Mouse (Mus musculus): Measurements from ENCODE around the gene Gm42878. TPM values are rescaled to one million over a fixed set of nuclear protein-coding genes. Genes with fewer than 3 reads are reported as not detected.

Gm42878 gene
- total RNA-seq, 4 experiments from 2014 or later: not detected

- no peak for DNase-seq (ENCODE audit: low spot score)
Measured at GRCm38 (mm10) chr5:121493305-121493704, 52.0 kb downstream of the Gm42878 start.

DNA sequence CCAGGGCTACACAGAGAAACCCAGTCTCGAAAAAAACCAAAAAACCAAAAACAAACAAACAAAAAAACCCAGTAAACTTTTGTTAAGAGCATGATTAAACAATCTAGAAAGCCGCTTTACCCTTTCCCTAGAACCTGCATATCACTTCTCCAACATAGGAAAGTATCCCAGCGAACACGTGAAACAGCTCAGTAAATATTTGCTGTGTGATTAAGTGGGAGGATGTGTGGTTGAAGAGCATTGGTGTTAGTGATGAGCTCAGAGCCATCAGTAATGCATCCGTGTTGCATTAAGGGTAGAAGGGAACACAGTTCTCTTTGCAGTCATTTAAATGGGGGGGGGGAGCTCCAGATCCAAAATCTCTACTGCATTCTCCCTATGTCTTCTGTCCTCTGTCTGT, 60.5 kb downstream of the Gm42878 start:
- DNase-seq (ENCODE audit: low spot score): no peak

DNA sequence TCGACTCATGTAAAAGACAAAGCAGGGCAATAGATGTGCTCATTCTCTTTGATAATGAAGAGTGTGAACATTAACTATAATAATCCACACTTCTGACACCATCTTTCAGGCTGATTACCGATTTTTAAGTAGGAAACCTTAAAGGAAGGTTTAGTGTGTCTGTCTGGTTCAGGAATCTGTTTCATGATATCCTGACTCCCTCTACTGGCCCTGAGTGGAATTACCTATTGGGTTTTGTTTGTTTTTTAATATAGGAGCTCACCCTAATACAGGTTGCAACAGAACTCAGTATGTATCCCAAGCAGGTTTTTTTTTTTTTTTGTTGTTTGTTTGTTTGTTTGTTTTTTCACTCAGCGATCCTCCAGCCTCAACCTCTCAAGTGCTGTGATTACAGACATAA, 67.6 kb downstream of the Gm42878 start:
- peak; percentile 59 for DNase-seq (ENCODE audit: low spot score)

- DNase-seq (ENCODE audit: low spot score): no peak
Measured at GRCm38 (mm10) chr5:121476040-121476439, 69.2 kb downstream of the Gm42878 start.

- DNase-seq (ENCODE audit: low spot score): no peak
Measured at GRCm38 (mm10) chr5:121474610-121475009, 70.7 kb downstream of the Gm42878 start.

- DNase-seq (ENCODE audit: low spot score): no peak
Measured at GRCm38 (mm10) chr5:121472411-121472810, 72.9 kb downstream of the Gm42878 start.

DNA sequence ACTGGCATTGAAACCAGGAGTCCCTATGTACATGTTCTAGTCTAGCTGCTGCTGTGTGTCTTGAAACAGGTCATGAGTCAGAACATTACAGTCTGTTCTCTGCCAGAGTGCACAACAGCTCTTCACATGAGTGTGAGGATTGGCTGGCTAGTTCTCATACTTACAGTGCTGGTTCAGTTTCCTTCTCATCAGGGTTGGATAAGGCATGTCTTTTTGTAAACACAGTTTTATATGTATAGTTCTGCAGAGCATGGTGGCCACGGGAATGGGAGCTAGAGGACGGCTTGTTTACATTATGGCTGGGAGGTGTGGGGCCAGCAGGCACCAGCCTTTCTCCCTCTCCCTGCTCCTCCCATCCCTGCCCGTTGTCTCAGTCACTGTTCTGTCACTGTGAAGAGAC, 75.7 kb downstream of the Gm42878 start:
- no peak for DNase-seq (ENCODE audit: low spot score)

Other genes starting within 250 kb of the Gm42878 start
- gene Trafd1, start 159.8 kb downstream of the Gm42878 start, total RNA-seq (2022): 10 to 100 TPM; 52.5 to 62.3 (median 57.9) TPM
- 10 to 100 TPM; 20.0 to 23.2 (median 20.6) TPM for gene Naa25, start 147.5 kb downstream of the Gm42878 start, total RNA-seq (2022)
- gene Tmem116, start 93.6 kb downstream of the Gm42878 start, total RNA-seq (2022): 10 to 100 TPM; 12.6 to 15.1 (median 13.4) TPM
- 10 to 100 TPM; 62.1 to 66.1 (median 64.4) TPM for gene Erp29, start 93.0 kb downstream of the Gm42878 start, total RNA-seq (2022)
- gene Adam1b, start 42.0 kb downstream of the Gm42878 start, total RNA-seq (2022): not detected
- gene Adam1a, start within 50 bp of the Gm42878 start, total RNA-seq (2022): 1 to 10 TPM; 1.6 to 3.1 (median 2.3) TPM
- gene Mapkapk5, start 423 bp upstream of the Gm42878 start, total RNA-seq (2022): 100 to 1,000 TPM; 104 to 124 (median 121) TPM
- 100 to 1,000 TPM; 363 to 434 (median 401) TPM for gene Aldh2, start 48.3 kb upstream of the Gm42878 start, total RNA-seq (2022)
- gene Acad12, start 73.5 kb upstream of the Gm42878 start, total RNA-seq (2022): 100 to 1,000 TPM in 2 of 4 experiments, 10 to 100 TPM in 2; 97.0 to 106 (median 99.0) TPM
- 10 to 100 TPM; 26.3 to 29.6 (median 26.9) TPM for gene Acad10, start 115.0 kb upstream of the Gm42878 start, total RNA-seq (2022)
- gene Brap, start 115.1 kb upstream of the Gm42878 start, total RNA-seq (2022): 10 to 100 TPM; 26.0 to 30.9 (median 29.3) TPM
- 100 to 1,000 TPM; 143 to 153 (median 147) TPM for gene Atxn2, start 165.9 kb upstream of the Gm42878 start, total RNA-seq (2022)

Measured in heart, adult 8-10 months (tissue).